Mouse (Mus musculus) common myeloid progenitor, adult 5-6 weeks (primary cell): Measurements from ENCODE around the gene Arid5b. TPM values are rescaled to one million over a fixed set of nuclear protein-coding genes. Genes with fewer than 3 reads are reported as not detected.

Experiments
- ATAC-seq: replicated peaks from 2 replicates; pipeline ENCODE4 v1.8.0; 2016; ENCODE audit warnings: low read depth, mild to moderate bottlenecking, moderate TSS enrichment, inconsistent platforms; ENCODE audit not compliant: poor library complexity, severe bottlenecking
- total RNA-seq: library from RNA; stranded (forward); fragments of 200-1000, 187-1606 nt; gene quantifications from 2 replicates; pipeline ENCODE4 v1.2.3, GENCODE M21; 2017

Arid5b gene
- total RNA-seq, 1 experiment from 2014 or later = 7.0 TPM

DNA sequence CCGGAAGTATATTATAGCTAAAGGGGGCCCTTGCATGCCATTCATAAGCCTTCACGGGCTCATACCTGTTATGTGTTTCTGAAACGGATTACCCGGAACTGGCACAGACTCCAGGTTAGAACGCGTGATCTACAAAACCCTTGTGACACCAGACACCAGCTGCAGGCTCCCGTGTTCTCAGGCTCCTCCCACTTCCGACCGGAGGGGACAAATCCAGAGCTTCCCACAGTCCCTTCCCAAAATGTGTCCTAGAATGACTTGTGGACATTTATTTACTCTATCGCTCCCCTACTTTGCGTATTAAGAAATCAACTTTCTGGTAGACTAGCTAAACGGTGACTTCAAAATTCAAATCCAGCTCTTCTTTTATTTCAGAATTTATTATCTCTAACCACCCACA is 204.2 kb downstream of the Arid5b start:
- no peak for ATAC-seq

DNA sequence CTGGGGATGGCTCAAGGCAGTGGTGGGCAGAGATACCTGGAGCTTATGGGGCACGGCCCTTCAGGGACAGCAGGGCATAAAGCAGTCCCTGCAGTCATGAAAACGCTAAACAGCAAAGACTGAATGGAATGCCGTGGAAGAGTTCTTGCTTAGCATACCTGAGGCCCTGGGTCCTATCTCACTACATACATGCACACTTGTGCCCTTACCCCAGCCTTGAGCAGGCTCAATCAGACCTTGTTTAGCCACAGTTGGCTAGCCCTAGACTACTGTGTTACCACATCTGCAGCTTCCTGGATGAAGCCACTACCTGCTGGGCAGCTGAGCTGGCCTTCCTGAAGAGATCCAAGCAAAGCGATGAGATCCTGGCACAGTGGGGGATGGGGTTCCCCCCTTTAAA is 205.9 kb downstream of the Arid5b start:
- ATAC-seq = no peak

DNA sequence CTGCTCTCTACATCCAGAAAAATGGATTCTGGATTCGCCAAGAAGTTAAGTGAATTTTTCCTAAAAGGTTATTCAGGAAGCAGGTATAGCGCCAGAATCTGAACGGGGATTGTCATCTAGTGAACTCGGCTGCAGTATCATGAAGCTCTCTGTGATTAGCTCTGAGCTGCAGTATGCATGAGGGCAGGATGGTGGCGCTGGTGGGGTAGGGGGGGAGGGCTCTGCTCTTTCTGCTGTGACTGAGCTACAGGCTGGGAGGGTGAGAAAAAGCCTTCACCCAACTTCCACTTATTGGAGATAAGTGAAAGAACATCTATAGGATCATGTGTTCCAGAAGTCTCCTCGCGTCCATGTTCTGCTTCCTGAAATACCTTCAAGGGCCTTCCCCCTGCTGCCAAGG is 207.5 kb downstream of the Arid5b start:
- no peak for ATAC-seq

DNA sequence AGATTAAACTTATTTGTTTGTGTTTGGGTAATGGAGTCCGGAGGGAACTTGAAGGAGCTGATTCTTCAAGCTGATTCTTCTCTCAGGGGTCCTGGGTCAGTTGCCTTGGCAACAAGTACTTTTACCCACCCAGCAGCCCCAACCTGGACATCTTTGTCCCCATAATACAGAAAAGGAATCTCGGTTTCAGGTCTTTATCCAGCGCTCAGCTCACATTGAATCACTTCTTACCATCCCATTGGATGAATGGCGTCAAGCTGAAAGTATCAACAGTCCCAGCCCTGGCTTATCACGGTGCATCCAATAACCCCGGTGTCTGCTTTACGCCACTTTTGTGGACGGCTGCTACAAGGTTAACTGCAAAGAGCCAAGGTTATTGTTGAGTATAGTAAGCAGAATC is 210.1 kb downstream of the Arid5b start:
- no peak for ATAC-seq

DNA sequence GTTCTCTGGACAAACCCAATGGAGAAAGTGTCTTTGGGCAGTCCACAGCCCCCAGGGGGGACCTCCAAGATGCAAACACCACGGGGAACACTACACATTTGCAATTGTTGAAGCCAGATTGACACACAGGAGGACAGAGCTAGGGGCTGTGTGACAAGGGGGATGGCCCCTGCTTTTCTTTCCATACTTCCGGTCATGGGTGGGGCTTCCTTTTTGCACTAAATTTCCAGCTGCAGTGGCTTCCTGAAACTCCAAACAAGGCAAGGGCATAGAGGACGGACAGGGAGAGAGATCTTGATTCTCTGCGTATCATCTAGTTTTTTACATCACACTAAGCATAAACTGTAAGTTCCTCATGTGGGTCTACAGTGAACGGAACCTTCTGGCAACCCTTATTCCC is 210.6 kb downstream of the Arid5b start:
- no peak for ATAC-seq

DNA sequence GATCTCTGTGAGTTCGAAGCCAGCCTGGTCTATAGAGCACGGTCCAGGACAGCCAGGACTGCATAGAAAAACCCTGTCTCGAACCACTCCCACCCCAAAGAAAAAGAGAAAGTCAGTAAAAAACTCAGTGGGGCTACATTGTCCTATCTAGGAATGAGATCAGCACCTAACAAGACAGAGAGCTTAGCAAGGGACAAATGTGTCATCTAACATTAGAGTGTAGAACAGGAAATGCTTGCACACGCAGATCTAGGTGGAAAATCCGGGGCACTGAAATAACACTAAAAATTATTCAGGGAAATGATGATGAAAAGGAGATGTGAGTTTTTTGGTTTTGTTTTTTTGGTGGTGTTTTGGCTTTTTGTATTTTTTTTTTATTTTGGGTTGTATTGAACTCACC is 212.4 kb downstream of the Arid5b start:
- ATAC-seq = no peak

DNA sequence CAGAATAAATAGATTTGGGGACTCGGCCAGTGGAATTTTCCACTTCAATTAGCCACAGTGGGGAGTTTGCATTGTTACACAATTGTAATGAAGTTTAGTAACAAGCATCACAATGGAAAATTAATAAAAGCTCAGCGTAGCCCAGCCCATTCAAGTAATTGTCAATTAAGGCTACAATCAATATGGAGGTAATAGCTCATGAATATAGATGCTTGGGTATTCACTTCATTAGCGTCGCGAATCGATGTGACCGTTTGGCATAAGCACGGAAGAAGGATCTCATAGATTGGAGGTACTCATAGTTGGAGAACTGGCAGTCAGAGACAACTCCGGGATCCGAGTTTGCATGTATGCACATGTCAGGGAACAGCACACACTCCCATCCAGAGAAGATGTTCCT is 214.0 kb downstream of the Arid5b start:
- no peak for ATAC-seq

DNA sequence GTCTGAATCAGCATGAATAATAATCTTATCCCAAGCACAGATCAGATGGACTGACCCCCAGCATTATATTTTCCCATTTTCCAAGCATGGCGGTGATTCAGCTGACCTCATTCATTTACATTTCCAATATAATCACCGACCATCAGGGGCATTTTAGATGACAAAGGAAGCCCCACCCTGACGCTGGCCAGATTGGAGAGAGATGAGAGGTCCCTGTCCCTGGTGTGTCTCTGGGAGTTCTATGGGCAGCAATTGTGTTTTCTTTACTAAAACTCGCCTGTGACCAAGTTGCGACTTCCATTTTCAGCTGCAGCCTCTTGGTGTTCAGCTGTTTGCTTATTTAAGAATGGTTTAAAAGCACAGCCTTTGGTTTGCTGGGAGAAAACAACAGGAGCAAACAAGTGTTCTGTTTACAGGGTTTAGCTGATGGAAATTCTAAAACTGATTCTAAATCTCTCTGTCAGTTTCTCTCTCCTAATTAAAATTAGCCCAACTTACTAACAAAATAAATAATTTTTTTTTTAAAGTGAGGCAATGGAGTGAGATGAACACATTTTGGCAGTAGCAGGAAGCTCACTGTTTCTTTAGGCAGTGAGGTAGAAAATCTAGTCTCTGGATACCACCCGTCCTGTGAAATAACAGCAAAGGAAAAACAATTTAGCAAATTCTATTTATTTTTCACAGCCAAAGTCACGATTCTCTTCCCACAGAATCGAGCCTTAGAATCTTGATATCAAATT is 214.6 kb downstream of the Arid5b start:
- no peak for ATAC-seq

DNA sequence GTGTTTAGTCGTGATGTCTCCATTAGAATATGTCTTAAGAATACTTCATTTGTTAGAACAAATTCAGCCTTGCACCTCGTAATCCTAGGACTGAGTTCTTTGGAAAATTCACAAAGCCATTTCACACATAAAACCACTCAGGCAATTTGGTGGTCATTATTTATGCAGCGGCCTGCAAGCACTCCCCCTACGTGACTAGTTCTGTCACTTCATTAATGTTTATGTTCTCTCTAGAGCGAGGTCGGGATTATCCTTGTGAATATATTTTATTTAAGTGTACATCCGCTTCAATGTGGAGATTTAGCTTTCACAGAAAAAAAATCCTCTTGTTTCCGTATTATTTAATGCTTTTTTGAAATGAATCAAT is 217.3 kb downstream of the Arid5b start:
- ATAC-seq = no peak

DNA sequence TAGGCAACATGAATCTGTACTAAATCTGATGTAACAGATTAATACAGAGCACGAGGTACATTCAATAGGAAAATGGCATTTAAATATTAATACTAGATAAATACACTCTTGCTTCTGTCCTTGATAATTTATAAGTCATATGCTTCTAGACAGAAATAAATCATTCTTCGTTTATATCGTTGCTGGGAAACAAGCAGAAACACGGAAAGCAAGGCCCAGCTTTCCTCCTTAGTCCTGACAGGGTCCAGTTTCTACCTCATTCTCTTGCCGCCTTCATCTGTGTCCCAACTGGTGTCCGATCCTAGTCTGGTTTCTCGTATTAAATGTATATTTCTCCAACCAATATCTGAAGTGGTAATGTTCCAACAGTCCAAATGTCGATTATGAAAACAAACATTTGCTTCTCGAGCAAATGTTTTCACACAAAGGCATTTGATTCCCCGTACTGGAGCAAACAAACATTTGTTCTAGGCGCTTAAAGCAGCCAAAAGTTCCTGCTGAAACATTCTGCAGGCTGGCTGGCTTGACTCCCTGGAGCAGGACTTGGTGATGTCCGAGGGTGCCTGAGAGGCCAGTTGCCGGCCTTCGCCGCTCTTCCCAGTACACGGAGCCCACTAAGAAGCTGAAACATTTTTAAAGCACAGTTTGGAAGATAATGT is 217.8 kb downstream of the Arid5b start:
- ATAC-seq = no peak

DNA sequence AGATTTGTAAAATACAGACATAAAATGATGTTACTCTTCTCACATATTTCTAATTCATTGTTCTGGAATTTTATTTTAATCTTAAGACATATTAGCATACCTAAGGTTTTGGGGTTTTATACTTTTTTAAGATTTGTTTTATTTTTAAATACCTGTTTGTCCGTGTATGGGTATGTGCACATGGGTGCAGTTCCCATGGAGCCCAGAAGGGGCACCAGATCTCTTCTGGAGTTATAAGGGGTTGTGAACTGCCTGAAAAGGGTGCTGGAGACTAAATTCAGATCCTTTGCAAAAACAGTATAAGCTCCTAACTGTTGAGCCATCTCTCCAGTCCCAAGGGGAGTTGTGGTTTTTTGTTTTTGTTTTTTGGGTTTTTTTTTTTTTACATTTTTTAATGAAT is 220.2 kb downstream of the Arid5b start:
- no peak for ATAC-seq

DNA sequence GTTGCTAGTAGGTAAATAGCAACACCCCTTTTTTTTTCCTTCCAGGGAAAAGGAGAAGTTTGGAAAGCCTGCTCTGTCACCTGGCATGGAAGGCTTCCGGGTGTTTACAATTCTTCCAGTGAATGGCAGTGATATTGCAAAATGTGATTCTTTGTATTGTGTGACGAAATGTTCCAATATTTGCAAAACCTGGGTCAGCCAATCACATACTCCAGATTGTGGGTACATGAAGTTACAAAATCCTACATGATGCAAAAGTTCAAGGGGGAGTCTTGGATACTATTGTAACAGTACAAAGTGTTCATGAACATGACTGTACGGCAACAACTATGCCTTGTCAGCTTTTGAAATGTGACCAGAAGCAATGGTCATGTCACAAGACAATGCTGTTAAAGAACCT is 220.7 kb downstream of the Arid5b start:
- no peak for ATAC-seq

DNA sequence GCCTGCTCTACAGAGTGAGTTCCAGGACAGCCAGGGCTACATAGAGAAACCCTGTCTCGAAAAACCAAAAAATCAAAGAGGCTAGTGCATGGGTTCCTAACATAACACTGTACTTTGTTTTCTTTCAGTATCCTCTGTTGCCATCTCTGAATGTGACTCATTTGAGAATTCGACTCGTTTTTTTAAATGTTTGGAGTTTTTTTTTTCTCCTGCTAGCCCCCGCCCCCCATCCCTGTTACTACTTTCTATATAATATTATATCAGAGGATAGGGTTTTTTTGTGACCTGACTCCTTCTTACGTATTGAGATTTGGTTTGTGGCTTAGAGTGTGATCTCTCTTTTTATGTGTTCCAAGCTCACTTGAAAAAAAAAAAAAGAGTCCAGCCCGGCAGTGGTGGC is 223.8 kb downstream of the Arid5b start:
- no peak for ATAC-seq

DNA sequence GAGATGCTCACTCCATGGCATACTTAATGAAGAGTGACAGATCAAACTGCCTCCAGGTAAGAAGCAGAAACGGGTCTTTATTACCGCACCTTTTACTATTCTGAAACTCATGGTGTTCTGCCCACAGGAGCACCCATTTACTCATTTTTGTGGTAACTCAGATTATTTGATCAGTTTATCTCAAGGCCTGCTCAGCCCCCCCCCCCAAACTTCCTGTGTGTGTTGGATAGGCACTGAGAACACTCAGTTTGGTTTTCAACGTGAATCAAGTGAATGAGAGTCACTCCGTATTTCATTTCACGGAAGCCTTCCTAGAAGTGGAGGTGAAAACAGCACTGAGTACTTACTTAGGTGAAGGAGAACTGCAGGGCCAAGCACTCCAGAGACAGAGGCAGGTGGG is 224.4 kb downstream of the Arid5b start:
- no peak for ATAC-seq

DNA sequence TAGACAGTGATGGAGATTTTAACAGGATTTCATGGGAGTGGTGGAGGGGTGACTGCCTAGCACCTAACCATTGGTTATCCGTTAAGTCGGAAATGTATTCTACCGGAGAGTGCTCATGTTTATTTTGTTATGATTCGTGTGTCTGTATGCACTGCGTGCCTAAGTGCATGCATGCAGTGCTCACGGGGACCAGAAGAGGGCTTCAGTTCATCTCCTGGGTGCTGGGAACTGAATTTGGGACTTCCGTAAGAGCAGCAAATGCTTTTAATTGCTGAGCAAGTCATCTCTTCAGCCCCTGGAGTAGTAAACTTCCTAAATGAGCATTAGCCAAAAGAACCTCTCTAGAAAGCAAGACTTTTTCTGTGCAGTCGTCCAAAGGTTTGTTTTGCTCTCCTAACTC is 226.2 kb downstream of the Arid5b start:
- ATAC-seq = no peak

DNA sequence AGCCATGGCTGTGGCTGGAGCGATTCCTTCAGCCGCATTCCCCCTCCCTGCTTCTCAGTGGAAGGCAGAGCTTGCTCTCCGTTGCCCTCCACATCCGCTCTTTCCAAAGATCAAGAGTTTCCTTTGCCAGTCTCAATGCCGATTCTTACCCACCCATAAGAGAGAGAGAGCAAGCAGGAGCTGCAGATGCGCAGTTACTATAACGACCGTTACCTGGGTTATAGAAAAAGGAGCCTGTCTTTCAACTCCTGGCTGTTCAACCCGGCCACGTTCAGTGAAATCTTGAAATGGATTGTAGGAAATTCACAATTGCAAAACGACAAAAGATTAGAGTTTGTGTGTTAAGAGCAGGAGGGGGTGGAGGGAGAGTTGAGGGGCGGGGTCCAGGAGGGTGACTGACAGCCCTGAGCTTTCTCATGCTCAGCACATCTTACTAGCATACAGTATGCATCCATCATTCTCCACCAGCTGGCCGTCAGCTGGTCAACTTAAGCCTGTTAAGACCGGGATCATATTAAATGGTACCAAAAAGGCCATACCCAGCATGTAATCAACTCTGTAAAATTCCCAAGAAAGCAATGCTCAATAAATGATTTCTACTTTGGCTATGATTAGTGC is 227.1 kb downstream of the Arid5b start:
- no peak for ATAC-seq

DNA sequence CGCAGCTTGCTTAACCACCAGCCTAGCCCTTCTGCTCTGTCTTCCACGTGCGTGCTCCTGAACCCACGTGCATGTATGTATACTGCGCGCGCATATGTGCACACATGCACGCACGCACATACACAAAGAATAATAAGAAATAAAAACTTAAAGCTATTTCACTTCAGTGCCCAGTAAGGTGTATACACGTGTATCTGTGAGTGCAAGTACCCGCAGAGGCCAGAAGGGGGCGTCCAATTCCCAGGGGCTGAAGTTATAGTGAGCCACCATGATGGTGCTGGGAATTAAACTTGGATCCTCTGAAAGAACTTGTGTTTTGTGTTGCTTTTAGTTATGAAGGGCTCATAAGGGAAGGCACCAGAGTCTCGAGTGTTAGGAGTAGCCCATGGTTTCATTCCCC is 227.7 kb downstream of the Arid5b start:
- no peak for ATAC-seq

DNA sequence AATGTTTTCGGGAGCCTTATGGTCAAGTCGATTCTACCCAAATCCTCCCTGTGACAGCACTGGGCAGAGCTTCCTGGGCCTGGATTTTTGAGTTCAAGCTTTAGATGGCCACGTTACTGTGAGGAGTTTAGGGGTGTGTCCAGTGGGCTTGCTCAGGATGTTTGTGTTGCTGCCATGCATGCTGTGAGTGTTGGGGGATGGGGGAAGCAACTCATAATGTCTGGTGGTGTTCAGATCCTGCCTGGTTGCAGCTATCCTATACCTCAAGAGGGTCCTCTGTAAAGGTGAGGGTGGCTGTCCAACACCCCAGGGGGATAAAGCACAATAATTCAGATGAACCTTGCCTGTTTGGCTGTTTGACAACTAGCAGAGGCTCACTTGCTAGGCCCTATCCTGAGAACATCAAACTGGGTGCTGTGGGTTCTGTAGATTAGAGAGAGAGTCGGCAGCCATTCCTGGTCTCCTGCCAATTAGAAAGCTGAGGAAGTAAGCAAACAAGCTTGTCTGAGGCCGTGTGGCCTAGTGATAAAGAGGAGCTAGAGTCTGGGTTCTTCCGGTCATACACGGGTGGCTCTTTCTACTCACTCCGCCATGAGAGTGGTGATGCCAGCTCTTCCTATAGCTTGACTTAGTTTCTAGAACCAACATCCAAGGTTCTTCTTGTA is 229.8 kb downstream of the Arid5b start:
- ATAC-seq = peak; percentile 72

DNA sequence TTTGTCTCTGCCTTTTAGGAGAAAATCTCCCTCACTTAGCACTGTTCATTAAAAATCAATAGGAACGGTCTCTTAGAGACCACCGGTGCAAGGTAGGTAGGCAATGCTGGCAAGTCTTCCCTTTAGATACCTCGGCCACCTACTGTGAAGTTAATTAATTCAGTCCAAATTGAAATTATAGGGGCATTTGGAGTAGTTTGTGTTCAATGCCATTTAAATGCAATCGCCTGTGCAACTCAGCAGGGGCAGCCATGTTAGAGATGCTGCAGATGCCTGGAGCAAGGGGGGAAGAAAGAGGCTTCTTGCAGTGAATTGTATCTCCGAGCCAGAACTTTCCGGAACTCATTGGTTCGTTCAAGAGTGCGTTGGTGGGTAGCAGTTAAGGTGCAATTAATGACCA is 233.7 kb downstream of the Arid5b start:
- ATAC-seq = no peak

DNA sequence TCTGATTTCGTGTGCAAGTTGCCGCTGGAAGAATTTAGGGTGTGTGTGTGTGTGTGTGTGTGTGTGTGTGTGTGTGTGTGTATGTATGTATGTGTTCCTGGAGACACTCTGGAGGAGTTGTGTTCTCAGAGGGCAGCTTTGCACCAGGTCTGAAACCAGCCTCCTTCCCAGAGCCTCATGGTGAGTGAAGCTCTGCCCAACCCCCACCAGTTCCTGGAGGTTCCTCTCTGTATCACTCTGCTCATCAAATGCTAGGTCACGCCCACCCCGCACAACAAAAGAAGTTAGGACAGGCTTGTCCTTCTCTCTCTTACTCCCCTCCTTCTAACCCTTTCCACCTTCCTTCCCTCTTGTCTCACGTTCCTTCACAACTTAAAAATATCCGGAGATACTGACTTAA is 234.6 kb downstream of the Arid5b start:
- no peak for ATAC-seq
